Mouse (Mus musculus): Measurements from ENCODE around the gene Myrfl. TPM values are rescaled to one million over a fixed set of nuclear protein-coding genes. Genes with fewer than 3 reads are reported as not detected.
A peak's percentile ranks its signal among the peaks of the same experiment; 100 is the strongest.

Gene Myrfl
- polyA plus RNA-seq, 1 experiment: not detected

GRCm38 (mm10) chr10:116750895-116751294, 145.8 kb downstream of the Myrfl start:
- TF ChIP-seq CTCF (IDR thresholded peaks at IDR 0.05; ENCODE audit: insufficient read depth, low read length) (no peak), POLR2A (IDR thresholded peaks at IDR 0.05; ENCODE audit: borderline replicate concordance, extremely low read depth, low read depth, low read length) (no peak)
- no peak overlapping the region for H3K4me3 ChIP-seq (replicated peaks; ENCODE audit: extremely low read depth, low read depth, low read length)
- DNase-seq: peak; percentile 22
- H3K4me1 ChIP-seq (ENCODE audit: control insufficient read depth, insufficient read depth, low read length): peaks cover 6% of the 10 kb centered on the region; the same call in 1 of the 2 replicates
- 19% methylated on average over 14 of the region's 14 CpGs for WGBS

DNA sequence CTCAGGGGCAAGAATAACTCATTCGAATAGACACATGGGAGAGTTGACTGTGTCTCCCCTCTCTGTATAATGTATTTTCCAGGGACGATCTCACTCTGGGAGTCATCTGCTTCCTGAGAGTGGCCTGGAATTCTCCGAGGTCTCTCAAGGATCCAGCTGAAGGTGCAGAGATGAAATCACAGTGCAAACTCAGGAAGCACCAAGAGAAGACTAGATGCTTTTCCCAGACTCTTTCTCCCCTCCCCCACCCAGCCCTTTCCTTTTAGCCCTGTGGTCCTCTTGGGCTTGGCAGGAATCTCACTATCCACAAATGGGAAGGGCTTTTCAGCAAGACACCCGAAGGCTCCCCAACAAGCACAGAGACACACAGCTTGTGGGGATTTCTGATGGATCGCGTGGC, 146.7 kb downstream of the Myrfl start:
- Histone ChIP-seq H3K4me3 (replicated peaks; ENCODE audit: extremely low read depth, low read depth, low read length) (no peak overlapping the region), H3K4me1 (ENCODE audit: control insufficient read depth, insufficient read depth, low read length) (peaks cover 6% of the 10 kb centered on the region; the same call in 1 of the 2 replicates)
- TF ChIP-seq POLR2A (IDR thresholded peaks at IDR 0.05; ENCODE audit: borderline replicate concordance, extremely low read depth, low read depth, low read length) (no peak), CTCF (IDR thresholded peaks at IDR 0.05; ENCODE audit: insufficient read depth, low read length) (no peak)
- WGBS: 57% methylated on average over 6 of the region's 6 CpGs
- DNase-seq: no peak

GRCm38 (mm10) chr10:116748681-116749080, 148.0 kb downstream of the Myrfl start:
- H3K4me3 ChIP-seq (replicated peaks; ENCODE audit: extremely low read depth, low read depth, low read length): no peak overlapping the region
- TF ChIP-seq CTCF (IDR thresholded peaks at IDR 0.05; ENCODE audit: insufficient read depth, low read length): no peak
- peaks cover 6% of the 10 kb centered on the region; the same call in 1 of the 2 replicates for H3K4me1 ChIP-seq (ENCODE audit: control insufficient read depth, insufficient read depth, low read length)
- no peak for DNase-seq
- WGBS: 81% methylated on average over 4 of the region's 4 CpGs

DNA sequence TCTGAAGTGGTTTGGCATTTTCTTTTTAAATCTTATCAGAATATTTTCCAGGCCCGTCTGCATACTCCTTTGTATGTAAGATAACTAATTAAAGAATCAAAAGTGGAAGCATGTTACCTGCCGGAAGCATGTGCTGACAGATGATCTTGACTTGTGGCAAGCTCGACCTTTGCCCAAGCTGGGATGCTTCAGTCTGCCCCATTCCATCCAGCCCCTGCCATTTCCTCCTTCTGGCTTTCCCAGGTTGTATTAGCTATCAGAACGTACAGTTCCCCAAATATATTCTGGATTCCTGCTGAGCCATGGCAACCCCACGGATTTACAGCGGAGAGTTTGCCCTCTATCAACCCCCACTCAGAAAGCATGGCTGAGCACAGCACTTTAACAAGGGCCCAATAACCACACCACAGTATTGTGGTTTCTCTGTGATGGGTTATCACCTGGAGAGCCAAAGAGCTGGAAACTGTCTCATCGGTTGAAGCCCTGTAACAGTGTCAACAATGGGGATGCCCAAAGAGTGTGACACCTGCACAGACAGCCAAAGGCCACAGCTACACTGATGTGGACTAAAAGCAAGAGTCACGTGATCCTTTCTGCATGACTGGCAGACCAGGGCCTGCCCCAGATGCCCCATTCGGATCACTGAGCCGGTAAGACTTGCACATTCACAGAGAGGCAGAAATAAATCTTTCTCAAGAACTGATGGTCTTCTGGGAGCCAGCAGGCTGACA, 150.3 kb downstream of the Myrfl start:
- 67% methylated on average over 10 of the region's 10 CpGs for WGBS
- no peak for TF ChIP-seq POLR2A (IDR thresholded peaks at IDR 0.05; ENCODE audit: borderline replicate concordance, extremely low read depth, low read depth, low read length)
- Histone ChIP-seq H3K4me1 (ENCODE audit: control insufficient read depth, insufficient read depth, low read length) (peaks cover 6% of the 10 kb centered on the region; the same call in 1 of the 2 replicates), H3K4me3 (replicated peaks; ENCODE audit: extremely low read depth, low read depth, low read length) (no peak overlapping the region)
- no peak for DNase-seq

GRCm38 (mm10) chr10:116742696-116743095, 154.0 kb downstream of the Myrfl start:
- 78% methylated on average over 2 of the region's 2 CpGs for WGBS
- DNase-seq: no peak
- H3K4me1 ChIP-seq (ENCODE audit: control insufficient read depth, insufficient read depth, low read length): no peaks in the 10 kb centered on the region

DNA sequence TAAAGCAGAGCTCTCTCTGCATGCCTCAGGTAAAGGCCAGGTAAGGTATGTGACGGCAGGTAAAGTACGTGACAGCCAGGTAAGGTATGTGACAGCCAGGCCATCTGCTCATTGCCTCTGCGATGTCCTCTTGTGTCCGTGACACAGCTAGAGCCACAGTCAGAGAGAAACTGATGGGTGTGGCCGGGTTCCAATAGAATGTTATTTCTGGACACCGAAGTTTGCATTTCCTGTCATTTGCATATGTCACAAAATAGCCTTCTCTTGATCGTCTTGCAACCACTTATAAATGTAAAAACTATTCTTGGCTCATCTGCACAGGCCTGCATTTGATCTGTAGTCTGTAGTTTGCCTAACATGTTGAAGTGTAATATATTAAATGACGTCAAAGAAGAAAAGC, 154.5 kb downstream of the Myrfl start:
- DNase-seq: no peak
- TF ChIP-seq POLR2A (IDR thresholded peaks at IDR 0.05; ENCODE audit: borderline replicate concordance, extremely low read depth, low read depth, low read length): no peak
- no peak for TF ChIP-seq CTCF (IDR thresholded peaks at IDR 0.05; ENCODE audit: insufficient read depth, low read length)
- Histone ChIP-seq H3K4me3 (replicated peaks; ENCODE audit: extremely low read depth, low read depth, low read length) (no peak overlapping the region), H3K4me1 (ENCODE audit: control insufficient read depth, insufficient read depth, low read length) (no peaks in the 10 kb centered on the region)
- 61% methylated on average over 8 of the region's 8 CpGs for WGBS

More at GRCm38 (mm10) chr10:116742696-116743095, 154.0 kb downstream of the Myrfl start:
- TF ChIP-seq CTCF (IDR thresholded peaks at IDR 0.05; ENCODE audit: insufficient read depth, low read length) (no peak), POLR2A (IDR thresholded peaks at IDR 0.05; ENCODE audit: borderline replicate concordance, extremely low read depth, low read depth, low read length) (no peak)
- no peak overlapping the region for H3K4me3 ChIP-seq (replicated peaks; ENCODE audit: extremely low read depth, low read depth, low read length)

DNA sequence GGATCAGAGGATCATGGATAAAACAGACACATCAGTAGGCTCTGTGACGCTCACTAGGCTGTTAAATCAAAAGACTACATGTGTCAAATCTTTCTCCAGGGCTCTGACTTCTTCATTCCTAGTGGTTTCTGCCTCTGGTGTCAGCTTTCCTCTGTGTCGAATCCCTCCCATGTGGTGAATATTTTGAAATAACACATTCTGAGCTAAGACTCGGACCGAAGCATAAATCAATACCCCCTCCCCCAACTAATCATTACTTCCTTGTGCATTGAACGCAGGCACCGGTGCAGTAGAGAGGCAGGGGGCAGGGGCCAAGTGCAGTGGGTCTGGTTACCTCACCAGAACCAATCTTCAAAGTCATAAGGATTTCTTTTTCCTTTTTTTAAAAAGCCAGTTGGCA, 155.4 kb downstream of the Myrfl start:
- 80% methylated on average over 6 of the region's 6 CpGs for WGBS
- DNase-seq: no peak
- Histone ChIP-seq H3K4me3 (replicated peaks; ENCODE audit: extremely low read depth, low read depth, low read length) (no peak overlapping the region), H3K4me1 (ENCODE audit: control insufficient read depth, insufficient read depth, low read length) (no peaks in the 10 kb centered on the region)
- TF ChIP-seq POLR2A (IDR thresholded peaks at IDR 0.05; ENCODE audit: borderline replicate concordance, extremely low read depth, low read depth, low read length) (no peak), CTCF (IDR thresholded peaks at IDR 0.05; ENCODE audit: insufficient read depth, low read length) (no peak)

- 47% methylated on average over 7 of the region's 7 CpGs for WGBS
- Histone ChIP-seq H3K4me1 (ENCODE audit: control insufficient read depth, insufficient read depth, low read length) (no peaks in the 10 kb centered on the region), H3K4me3 (replicated peaks; ENCODE audit: extremely low read depth, low read depth, low read length) (no peak overlapping the region)
- no peak for TF ChIP-seq CTCF (IDR thresholded peaks at IDR 0.05; ENCODE audit: insufficient read depth, low read length)
- no peak for TF ChIP-seq POLR2A (IDR thresholded peaks at IDR 0.05; ENCODE audit: borderline replicate concordance, extremely low read depth, low read depth, low read length)
- no peak for DNase-seq
Measured at GRCm38 (mm10) chr10:116740073-116740472, 156.6 kb downstream of the Myrfl start.

DNA sequence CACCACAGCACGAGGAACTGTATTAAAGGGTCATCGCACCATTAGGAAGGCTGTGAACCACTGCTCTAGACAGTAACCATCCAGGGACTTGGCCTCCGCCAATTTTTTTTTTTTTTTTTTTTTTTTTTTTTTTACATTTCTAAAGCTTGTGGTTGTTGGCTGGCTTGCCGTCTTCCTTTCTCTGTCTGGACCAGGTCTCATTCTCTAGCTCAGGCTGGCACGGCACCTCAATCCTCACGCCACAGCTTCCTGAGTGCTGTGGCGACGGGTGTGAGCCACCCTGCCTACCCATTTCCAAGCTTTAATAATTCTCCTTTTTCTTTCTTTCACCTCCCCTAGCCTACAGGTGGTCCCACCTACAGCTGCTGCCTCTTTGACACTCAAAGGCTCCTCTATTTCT, 158.2 kb downstream of the Myrfl start:
- DNase-seq: no peak
- 64% methylated on average over 8 of the region's 8 CpGs for WGBS
- TF ChIP-seq POLR2A (IDR thresholded peaks at IDR 0.05; ENCODE audit: borderline replicate concordance, extremely low read depth, low read depth, low read length) (no peak), CTCF (IDR thresholded peaks at IDR 0.05; ENCODE audit: insufficient read depth, low read length) (no peak)
- no peaks in the 10 kb centered on the region for H3K4me1 ChIP-seq (ENCODE audit: control insufficient read depth, insufficient read depth, low read length)
- H3K4me3 ChIP-seq (replicated peaks; ENCODE audit: extremely low read depth, low read depth, low read length): no peak overlapping the region

GRCm38 (mm10) chr10:116735607-116736006, 161.1 kb downstream of the Myrfl start:
- 60% methylated on average over 8 of the region's 8 CpGs for WGBS
- no peak for DNase-seq
- H3K4me1 ChIP-seq (ENCODE audit: control insufficient read depth, insufficient read depth, low read length): no peaks in the 10 kb centered on the region
- TF ChIP-seq POLR2A (IDR thresholded peaks at IDR 0.05; ENCODE audit: borderline replicate concordance, extremely low read depth, low read depth, low read length) (no peak), CTCF (IDR thresholded peaks at IDR 0.05; ENCODE audit: insufficient read depth, low read length) (no peak)
- no peak overlapping the region for H3K4me3 ChIP-seq (replicated peaks; ENCODE audit: extremely low read depth, low read depth, low read length)

Data from lung, adult 2 months (tissue).